Mouse (Mus musculus): ENCODE data around the gene Cpa1.

The Cpa1 gene

GRCm38 (mm10) chr6:30638674-30639268, at the start of gene Cpa1:
Gene Cpa1 (plus strand): TSS chr6:30639218.
- no peak for DNase-seq (ENCODE audit: low spot score in 2 of 2)

GRCm38 (mm10) chr6:30589819-30590218, 49.2 kb upstream of the Cpa1 start:
- no peak for DNase-seq (ENCODE audit: low spot score in 2 of 2)

DNA sequence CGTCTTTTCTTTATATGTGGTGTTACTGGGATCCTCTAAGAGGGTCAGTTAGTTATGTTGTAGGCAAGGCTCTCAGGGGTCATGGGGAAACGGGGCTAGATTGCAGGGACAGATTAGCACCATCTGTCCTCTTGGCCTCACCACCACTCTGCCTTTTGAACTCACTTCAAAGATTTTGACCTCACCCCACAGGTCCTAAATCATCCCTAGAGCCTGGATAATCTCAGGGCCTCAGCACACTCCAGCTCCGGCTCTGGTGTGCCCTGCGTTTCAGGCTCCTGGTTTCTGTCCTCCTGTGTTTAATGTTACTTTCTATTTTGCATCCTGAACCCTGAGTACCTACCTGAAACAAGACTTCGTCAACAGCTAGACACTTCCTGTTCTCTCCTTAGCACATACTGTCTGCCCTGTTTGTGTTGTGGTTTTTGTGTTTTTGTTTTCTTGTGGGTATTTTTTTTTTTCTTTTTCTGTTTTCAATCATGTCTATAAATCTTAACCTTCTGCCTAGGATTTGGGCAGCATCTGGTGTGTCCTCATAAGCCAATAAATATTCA, 47.1 kb upstream of the Cpa1 start:
- no peak for DNase-seq (ENCODE audit: low spot score in 2 of 2)

DNA sequence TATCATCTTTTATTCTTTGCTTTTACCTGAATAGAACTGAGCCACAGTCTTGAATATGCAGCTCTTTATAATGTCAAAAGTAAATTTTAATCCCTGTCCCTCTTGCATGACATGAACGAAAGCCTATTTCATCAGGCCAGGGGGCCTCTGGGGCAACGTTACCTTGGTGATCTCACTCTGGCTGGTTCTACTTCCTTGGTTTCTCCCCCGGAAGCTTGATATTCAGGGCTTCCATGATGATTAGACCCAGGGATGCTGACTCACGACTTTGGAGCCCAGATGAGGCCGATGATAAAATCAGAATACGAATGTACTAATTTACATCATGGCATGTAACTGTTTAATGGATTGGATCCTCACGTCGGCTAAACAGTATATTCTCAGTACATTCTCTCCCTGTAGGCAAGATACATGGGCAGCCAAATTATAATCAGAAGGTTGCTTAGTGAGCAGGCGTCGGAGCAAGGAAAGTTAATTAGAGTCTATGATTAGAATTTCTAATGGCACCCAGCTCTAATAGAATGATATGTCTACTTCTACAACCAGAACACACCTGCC, 46.5 kb upstream of the Cpa1 start:
- DNase-seq (ENCODE audit: low spot score in 2 of 2): no peak

GRCm38 (mm10) chr6:30594364-30594763, 44.7 kb upstream of the Cpa1 start:
- DNase-seq (ENCODE audit: low spot score in 2 of 2): no peak

DNA sequence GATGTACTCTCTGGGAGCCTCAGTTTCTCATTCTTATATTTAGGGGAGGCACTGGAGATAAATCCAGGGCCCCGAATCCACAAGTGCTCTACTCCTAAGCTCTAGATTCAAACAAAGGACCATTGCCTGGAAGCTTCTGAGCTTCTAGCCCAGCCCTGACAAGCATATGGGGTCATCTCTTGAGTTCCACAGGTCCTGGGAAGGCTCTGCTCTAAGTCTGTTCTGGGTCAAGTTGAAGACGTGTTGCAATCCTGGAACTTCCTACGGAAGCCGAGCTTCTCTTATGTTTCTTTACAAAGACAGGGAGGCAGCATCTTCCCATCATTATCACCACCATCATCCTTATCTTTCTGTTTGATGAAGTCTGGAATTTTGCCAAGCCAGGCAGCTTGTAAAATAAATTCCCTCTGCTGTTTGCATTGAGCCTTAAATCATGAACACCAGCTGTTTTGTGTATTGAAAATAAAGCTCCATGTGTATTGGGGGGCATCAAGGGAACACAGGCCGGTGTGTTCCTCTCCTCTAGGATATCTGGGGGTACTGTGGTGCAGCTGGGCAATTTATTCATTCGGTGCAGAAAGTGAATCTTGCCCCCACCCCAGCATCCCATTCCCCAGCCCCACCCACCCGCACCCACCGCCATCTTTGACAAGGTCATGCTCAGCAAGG, 42.7 kb upstream of the Cpa1 start:
- DNase-seq (ENCODE audit: low spot score in 2 of 2): no peak

DNA sequence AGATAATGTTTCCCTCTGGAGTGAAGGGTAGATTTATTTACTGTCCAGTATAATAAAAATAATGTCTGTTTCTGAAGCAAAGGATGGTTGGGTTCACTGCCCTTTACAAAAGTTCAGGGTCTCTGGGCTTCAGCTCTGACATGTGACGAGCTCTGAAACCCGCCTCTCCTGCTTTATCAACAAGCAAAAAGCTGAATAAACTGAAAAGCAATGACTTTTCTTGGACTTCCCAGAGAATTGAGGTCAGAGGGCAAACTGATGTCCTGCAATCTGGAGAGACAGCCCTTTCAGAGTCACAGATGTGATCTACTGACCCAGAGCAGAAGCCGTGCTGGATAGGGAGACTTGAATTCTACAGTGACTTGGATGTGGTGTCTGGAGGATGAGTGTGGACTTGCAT, 39.0 kb upstream of the Cpa1 start:
- no peak for DNase-seq (ENCODE audit: low spot score in 2 of 2)

- no peak for DNase-seq (ENCODE audit: low spot score in 2 of 2)
These were observed 38.0 kb upstream of the Cpa1 start for GRCm38 (mm10) chr6:30600995-30601394.

GRCm38 (mm10) chr6:30604342-30604867, 34.6 kb upstream of the Cpa1 start:
- no peak for DNase-seq (ENCODE audit: low spot score in 2 of 2)

DNA sequence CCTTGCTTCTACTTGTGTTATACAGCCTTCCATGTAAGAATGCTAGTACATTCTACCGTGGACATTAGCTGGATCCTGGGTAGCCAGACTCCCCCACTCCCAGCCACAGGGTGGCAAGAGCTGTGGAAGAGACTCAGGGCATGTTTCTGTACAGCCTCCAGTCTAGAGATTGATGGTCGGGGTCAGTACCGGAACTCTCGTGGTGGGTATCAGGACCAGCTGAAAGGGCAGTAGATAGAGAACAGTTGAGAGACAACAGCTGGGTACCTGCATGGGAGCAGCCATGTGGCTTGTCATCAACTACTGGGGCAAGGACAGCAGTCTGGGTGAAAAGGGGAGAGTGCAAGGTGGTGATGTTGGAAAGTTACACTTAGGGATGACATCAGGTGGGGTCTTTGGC, 33.9 kb upstream of the Cpa1 start:
- DNase-seq (ENCODE audit: low spot score in 2 of 2): no peak

GRCm38 (mm10) chr6:30605672-30606071, 33.3 kb upstream of the Cpa1 start:
- DNase-seq (ENCODE audit: low spot score in 2 of 2): no peak

- DNase-seq (ENCODE audit: low spot score in 2 of 2): no peak
These were observed 28.3 kb upstream of the Cpa1 start, which contains the start of gene Cpa5 for GRCm38 (mm10) chr6:30610710-30611109. Gene Cpa5 (plus strand): TSS chr6:30611010.

- no peak for DNase-seq (ENCODE audit: low spot score in 2 of 2)
These were observed 27.8 kb upstream of the Cpa1 start for GRCm38 (mm10) chr6:30611212-30611611.

DNA sequence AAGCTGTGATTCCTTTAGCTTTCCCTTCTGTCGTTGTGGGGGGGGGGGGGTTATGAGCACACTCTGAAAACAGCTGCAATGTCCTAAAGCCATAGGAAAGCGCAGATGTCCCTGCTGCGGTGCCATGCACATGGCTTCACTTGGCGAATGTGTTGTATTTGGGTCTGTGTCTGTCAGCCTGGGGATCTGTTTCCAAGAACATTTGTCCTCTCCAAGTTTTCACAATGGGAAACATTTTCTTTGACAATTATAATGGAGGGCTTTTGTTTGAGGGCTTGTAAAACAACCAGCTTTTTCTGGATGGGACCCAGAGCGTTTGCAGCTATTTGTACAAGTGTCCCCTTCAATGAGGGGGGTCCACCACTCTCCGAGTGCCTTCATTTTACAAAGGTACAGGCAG, 24.8 kb upstream of the Cpa1 start:
- DNase-seq (ENCODE audit: low spot score in 2 of 2): no peak

- DNase-seq (ENCODE audit: low spot score in 2 of 2): no peak
These were observed 23.3 kb upstream of the Cpa1 start for GRCm38 (mm10) chr6:30615741-30616140.

- DNase-seq (ENCODE audit: low spot score in 2 of 2): no peak
These were observed 22.5 kb upstream of the Cpa1 start for GRCm38 (mm10) chr6:30616491-30616941.

DNA sequence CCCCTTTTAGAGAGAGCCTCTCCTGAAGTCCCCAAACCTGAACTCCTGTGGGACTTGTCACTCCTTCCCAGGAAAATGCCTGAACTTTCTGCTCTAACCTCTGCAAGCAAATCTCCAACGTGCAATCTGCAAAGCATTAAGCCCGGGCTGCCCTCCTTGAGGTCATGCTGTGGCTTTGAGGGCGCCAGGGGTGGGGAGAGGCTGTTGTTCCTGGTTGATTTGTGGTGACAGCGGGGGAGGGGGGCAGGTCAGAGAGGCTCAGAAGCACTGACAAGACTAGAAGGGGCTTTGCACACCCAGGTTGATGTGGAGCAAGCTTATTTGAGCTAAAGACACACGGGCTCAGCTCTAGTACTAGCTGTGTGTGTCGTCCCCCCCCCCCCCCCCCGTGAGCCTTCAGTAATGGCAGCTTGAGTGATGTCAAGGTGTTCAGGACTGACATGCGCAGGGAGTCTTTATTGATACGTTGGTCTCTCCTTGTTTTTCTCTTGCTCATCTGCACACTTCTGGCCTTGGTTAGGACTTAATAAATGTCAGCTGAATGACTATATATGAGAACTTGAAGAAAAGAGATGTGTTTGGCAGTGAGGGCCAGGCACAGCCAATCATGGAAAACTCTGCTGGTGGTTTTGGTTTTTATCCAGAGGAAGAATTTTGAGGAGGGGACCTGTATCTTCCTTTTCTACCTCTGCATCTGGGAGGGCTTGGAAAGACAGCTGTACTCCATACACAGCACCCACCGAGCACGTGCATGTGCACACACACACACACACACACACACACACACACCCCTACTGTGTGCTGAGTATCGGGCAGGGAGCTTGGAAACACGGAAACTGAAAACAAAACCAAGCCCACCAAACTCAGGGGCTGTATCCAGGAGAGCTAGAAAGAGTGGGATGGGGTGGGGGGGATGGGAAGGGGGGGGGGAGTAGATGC, 21.7 kb upstream of the Cpa1 start:
- DNase-seq (ENCODE audit: low spot score in 2 of 2): no peak

- DNase-seq (ENCODE audit: low spot score in 2 of 2): no peak
These were observed 20.9 kb upstream of the Cpa1 start for GRCm38 (mm10) chr6:30617959-30618590.

GRCm38 (mm10) chr6:30618735-30619134, 20.3 kb upstream of the Cpa1 start:
- no peak for DNase-seq (ENCODE audit: low spot score in 2 of 2)

- no peak for DNase-seq (ENCODE audit: low spot score in 2 of 2)
These were observed 19.4 kb upstream of the Cpa1 start for GRCm38 (mm10) chr6:30619606-30620005.

DNA sequence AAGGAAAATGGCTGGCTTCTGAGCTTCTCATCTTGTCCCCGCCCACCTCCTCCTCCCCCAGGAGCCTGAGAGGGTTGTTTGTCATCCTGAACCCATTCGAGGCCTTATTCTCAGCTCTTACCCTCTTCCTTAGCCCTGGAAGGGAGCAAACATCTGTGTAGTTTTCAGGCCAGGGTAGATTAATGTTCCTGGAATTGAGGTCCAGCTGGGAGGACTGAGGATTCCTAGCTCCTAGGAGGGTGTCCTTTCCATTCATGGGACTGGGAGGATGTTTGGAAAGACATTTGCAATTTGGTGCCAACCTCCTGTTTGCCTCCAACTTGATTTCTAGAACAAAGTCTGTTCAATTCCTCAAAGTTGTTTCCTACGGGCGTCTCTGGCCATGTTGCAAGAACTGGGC, 18.4 kb upstream of the Cpa1 start:
- no peak for DNase-seq (ENCODE audit: low spot score in 2 of 2)
